Mouse (Mus musculus) liver, adult 2 months (tissue): ENCODE measurements around the gene Hist1h2ak. TPM values are rescaled to one million over a fixed set of nuclear protein-coding genes. Genes with fewer than 3 reads are reported as not detected.

ENCODE experiments used
- DNase-seq: peaks from one replicate; pipeline ENCODE4 v3.0.0-alpha.2; 2011; ENCODE audit warnings: low read depth, low spot score; ENCODE audit errors: extremely low read depth
- H3K27ac ChIP-seq: fragments of 200-500 bp; replicated peaks from 2 replicates; pipeline ENCODE4 v1.5.1; 2012; ENCODE audit warnings: low read depth, mild to moderate bottlenecking, control low read depth, inconsistent platforms, low read length; ENCODE audit not compliant: insufficient read depth
- H3K27me3 ChIP-seq: fragments of 200-500 bp; 2 replicates; pipeline ENCODE4 v1.6.1; 2012; ENCODE audit warnings: mild to moderate bottlenecking, moderate library complexity, low read length, inconsistent platforms; ENCODE audit not compliant: control insufficient read depth, insufficient read depth
- H3K36me3 ChIP-seq: fragments of 200-500 bp; 2 replicates; pipeline ENCODE4 v1.6.1; 2012; ENCODE audit warnings: low read length, inconsistent platforms; ENCODE audit not compliant: control insufficient read depth, insufficient read depth
- H3K4me1 ChIP-seq: fragments of 200-500 bp; 2 replicates; pipeline ENCODE4 v1.6.1; 2011; ENCODE audit warnings: low read length; ENCODE audit not compliant: control insufficient read depth, insufficient read depth
- H3K4me3 ChIP-seq: fragments of 200-500 bp; 2 replicates; pipeline ENCODE4 v1.5.1; 2011; ENCODE audit warnings: low read depth, mild to moderate bottlenecking, control low read depth, low read length, moderate library complexity; ENCODE audit not compliant: insufficient read depth
- H3K79me2 ChIP-seq: fragments of 200-500 bp; 2 replicates; pipeline ENCODE4 v1.6.1; 2012; ENCODE audit warnings: inconsistent platforms, mild to moderate bottlenecking, low read length, moderate library complexity; ENCODE audit not compliant: control insufficient read depth, insufficient read depth
- H3K9ac ChIP-seq: fragments of 200-500 bp; 2 replicates; pipeline ENCODE4 v1.6.1; 2012; ENCODE audit warnings: low read depth, mild to moderate bottlenecking, control low read depth, inconsistent platforms, low read length
- CTCF ChIP-seq: fragments of 200-500 bp; IDR thresholded peaks from 2 replicates; pipeline ENCODE4 v1.5.1; 2011; ENCODE audit warnings: low read depth, low read length, control low read depth
- POLR2A ChIP-seq: fragments of 200-500 bp; IDR thresholded peaks from 2 replicates; pipeline ENCODE4 v1.6.1; 2011; ENCODE audit warnings: low read length, control low read depth; ENCODE audit not compliant: insufficient read depth; ENCODE audit errors: extremely low read depth
- WGBS: fragments of 180-500 bp; shearing (Covaris S2); methylation state at CpG from one replicate; pipeline ENCODE4 v1.1.7; 2018; 5-methylcytosine and 5-hydroxymethylcytosine counted together
- polyA plus RNA-seq: library from polyadenylated mRNA; depleted of rRNA; stranded (reverse); fragments of >200 nt; gene quantifications from 2 replicates; pipeline ENCODE4 v1.2.3, GENCODE M21; 2012; rRNA removed
- total RNA-seq: library from RNA; depleted of rRNA; stranded (reverse); fragments of >200 nt; gene quantifications from 2 replicates; pipeline ENCODE4 v1.2.3, GENCODE M21; 2014; rRNA removed

The Hist1h2ak gene
- total and polyA plus RNA-seq, 2 experiments, result 3.3 TPM; not detected in 1

DNA sequence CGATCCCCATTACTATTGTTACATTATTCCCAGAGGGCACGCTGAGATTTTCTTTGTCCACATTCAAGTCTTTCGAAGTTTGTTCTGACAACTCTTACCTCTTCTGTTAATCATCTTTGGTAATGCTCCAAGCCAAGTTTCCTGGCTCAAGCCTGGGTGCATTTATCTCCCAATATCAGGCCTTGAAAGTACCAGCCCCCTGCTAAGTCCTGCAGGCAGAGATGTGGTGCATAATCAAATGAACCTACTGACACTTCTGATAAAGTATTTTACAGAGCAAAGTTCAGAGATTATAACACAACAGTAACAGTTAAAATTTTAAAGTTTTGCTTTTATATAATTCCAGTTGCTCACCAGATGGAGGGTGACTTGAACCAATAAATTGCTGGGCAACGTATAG lies 41.9 kb downstream of the Hist1h2ak start:
- Histone ChIP-seq H3K27ac (no peak overlapping the region), H3K4me1 (peaks cover 5% of the 10 kb centered on the region; the same call in 1 of the 2 replicates), H3K36me3 (no peaks in the 10 kb centered on the region), H3K27me3 (no peaks in the 10 kb centered on the region), H3K79me2 (no peaks in the 10 kb centered on the region), H3K4me3 (no peak overlapping the region), H3K9ac (no peak overlapping the region)
- WGBS, result 41% methylated on average over 4 of the region's 4 CpGs
- DNase-seq, result no peak
- no peak for TF ChIP-seq CTCF
- no peak for TF ChIP-seq POLR2A

DNA sequence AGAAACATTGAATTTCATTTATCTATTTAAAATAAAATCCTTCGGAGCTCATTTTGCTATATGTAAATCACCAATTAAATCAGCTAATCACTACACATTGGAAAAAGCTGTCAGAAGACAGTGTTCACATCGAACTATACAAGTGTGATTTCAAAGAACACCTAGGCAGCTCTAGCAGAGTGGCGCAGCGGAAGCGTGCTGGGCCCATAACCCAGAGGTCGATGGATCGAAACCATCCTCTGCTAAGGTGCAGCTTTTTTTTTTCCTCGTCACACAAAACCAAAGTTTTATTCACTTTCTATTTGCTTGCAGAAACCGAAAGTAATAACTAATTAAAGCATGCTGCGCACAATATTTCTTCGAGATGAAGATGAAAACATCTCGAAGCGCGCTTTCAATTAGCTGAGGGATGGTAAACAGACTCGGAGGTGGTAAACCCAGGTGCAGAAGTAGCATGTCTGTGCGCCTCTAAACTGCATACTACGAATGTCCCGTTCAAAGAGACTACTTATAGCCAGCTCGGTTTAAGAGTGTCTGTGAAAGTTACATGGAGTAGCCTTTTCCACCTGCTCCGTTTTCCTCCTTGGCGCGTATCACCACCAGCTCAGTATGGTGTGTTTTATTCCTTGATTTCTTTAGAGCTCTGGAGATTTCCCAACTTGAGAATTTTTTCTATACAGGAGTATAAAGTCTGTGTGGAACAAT lies 42.7 kb downstream of the Hist1h2ak start:
- Histone ChIP-seq H3K27me3 (no peaks in the 10 kb centered on the region), H3K9ac (peak overlapping the region; percentile 73), H3K79me2 (no peaks in the 10 kb centered on the region), H3K4me1 (peaks cover 5% of the 10 kb centered on the region; the same call in 1 of the 2 replicates), H3K27ac (peak overlapping the region; percentile 22), H3K36me3 (no peaks in the 10 kb centered on the region), H3K4me3 (peak overlapping the region; percentile 56)
- no peak for TF ChIP-seq POLR2A
- TF ChIP-seq CTCF, result 0 out of 2 replicates have a peak, but pooled peaks have one; percentile 6
- 4% methylated on average over 22 of the region's 22 CpGs for WGBS
- DNase-seq, result peak; percentile 70

DNA sequence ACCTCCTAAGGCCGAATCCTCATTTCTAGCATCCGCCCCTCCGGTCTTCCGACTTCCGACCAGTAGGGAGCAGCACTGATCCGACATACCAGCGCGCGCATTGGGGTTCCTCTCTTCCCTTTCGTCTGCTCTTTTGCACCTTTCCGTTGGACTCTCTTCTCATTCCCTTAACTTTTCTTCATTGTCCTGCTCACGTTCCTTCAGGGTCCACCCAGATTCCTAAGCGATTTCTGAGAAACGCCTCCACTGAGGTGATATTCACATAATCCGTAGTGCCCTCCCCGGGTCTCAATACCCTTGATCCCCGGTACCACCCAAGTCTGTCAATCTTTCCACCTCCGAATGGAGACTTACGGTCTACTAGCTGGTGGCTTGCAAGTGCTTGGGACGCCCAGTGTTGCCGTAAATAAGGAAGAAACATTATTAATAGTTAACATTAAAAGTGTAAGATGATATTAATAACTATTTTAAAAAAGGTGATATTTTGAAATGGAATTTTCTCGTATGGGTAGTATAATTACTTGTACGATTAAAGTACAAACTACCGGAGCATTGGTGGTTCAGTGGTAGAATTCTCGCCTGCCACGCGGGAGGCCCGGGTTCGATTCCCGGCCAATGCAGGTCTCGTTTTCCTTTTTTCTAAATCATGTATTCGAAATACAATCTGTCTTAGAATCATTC lies 43.5 kb downstream of the Hist1h2ak start:
- peak overlapping the region; percentile 66 for H3K4me3 ChIP-seq
- peak overlapping the region; percentile 58 for H3K27ac ChIP-seq
- peaks cover under 1% of the 10 kb centered on the region; the same call in 1 of the 2 replicates for H3K4me1 ChIP-seq
- peak; percentile 72 for DNase-seq
- TF ChIP-seq CTCF, result peak; percentile 87
- no peak for TF ChIP-seq POLR2A
- H3K36me3 ChIP-seq, result no peaks in the 10 kb centered on the region
- peak overlapping the region; percentile 66 for H3K9ac ChIP-seq
- WGBS, result under 1% methylated on average over 32 of the region's 32 CpGs
- H3K79me2 ChIP-seq, result no peaks in the 10 kb centered on the region
- H3K27me3 ChIP-seq, result no peaks in the 10 kb centered on the region; the same call in 1 of the 2 replicates

DNA sequence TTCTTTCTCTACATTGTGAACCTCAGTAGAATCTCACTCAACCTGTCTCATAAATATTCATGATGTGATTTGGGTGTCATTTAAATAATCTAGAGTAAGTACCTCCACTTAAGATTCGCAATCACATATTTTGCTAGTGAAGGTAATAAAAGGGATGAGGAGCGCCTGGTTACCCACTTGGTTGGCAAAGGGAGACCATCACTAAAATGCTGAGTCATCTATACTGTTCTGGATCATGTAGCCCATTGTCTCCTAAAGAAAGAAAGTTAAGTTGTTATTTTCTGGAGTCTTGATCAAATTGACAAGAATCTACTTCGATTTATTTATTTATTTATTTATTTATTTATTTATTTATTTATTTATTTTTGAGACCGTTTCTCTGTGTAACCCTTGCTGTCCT lies 47.0 kb downstream of the Hist1h2ak start:
- no peak for TF ChIP-seq POLR2A
- TF ChIP-seq CTCF, result no peak
- H3K4me1 ChIP-seq, result no peaks in the 10 kb centered on the region
- WGBS, result 67% methylated on average over 4 of the region's 4 CpGs
- H3K27ac ChIP-seq, result no peak overlapping the region
- DNase-seq, result no peak
- no peaks in the 10 kb centered on the region for H3K36me3 ChIP-seq
- no peak overlapping the region for H3K4me3 ChIP-seq
- H3K79me2 ChIP-seq, result no peaks in the 10 kb centered on the region
- H3K9ac ChIP-seq, result no peak overlapping the region
- H3K27me3 ChIP-seq, result no peaks in the 10 kb centered on the region; the same call in 1 of the 2 replicates

Other genes starting within 250 kb of the Hist1h2ak start
- gene Zkscan8, start 222.7 kb downstream of the Hist1h2ak start, total RNA-seq, result 4.7 and 5.3 TPM in 2 replicates
- gene Zkscan8, start 222.7 kb downstream of the Hist1h2ak start, polyA plus RNA-seq, result 1.5 and 1.7 TPM in 2 replicates
- not detected in 2 replicates for gene Olfr1366, start 211.0 kb downstream of the Hist1h2ak start, total RNA-seq
- gene Olfr1366, start 211.0 kb downstream of the Hist1h2ak start, polyA plus RNA-seq, result not detected in 2 replicates
- not detected in 2 replicates for gene Olfr1535, start 193.9 kb downstream of the Hist1h2ak start, total RNA-seq
- not detected in 2 replicates for gene Olfr1535, start 193.9 kb downstream of the Hist1h2ak start, polyA plus RNA-seq
- not detected in 2 replicates for gene Olfr1364, start 172.1 kb downstream of the Hist1h2ak start, total RNA-seq
- gene Olfr1364, start 172.1 kb downstream of the Hist1h2ak start, polyA plus RNA-seq, result not detected in 2 replicates
- not detected in 2 replicates for gene Olfr1362, start 139.8 kb downstream of the Hist1h2ak start, total RNA-seq
- gene Olfr1362, start 139.8 kb downstream of the Hist1h2ak start, polyA plus RNA-seq, result not detected in 2 replicates
- gene Olfr11, start 111.3 kb downstream of the Hist1h2ak start, total RNA-seq, result not detected in 2 replicates
- gene Olfr11, start 111.3 kb downstream of the Hist1h2ak start, polyA plus RNA-seq, result not detected in 2 replicates
- not detected in 2 replicates for gene Olfr1361, start 90.4 kb downstream of the Hist1h2ak start, total RNA-seq
- not detected in 2 replicates for gene Olfr1361, start 90.4 kb downstream of the Hist1h2ak start, polyA plus RNA-seq
- not detected in 2 replicates for gene Olfr1360, start 76.4 kb downstream of the Hist1h2ak start, total RNA-seq
- gene Olfr1360, start 76.4 kb downstream of the Hist1h2ak start, polyA plus RNA-seq, result not detected in 2 replicates
- gene Olfr1359, start 55.7 kb downstream of the Hist1h2ak start, total RNA-seq, result not detected in 2 replicates
- gene Olfr1359, start 55.7 kb downstream of the Hist1h2ak start, polyA plus RNA-seq, result not detected in 2 replicates
- 1.4 and 1.5 TPM in 2 replicates for gene Hist1h2bl, start 37.7 kb downstream of the Hist1h2ak start, total RNA-seq
- 0.90 TPM in 1 of 2 replicates, not detected in the other for gene Hist1h2bl, start 37.7 kb downstream of the Hist1h2ak start, polyA plus RNA-seq
- 8.9 and 10.2 TPM in 2 replicates for gene Hist1h2ai, start 37.4 kb downstream of the Hist1h2ak start, total RNA-seq
- 0.64 and 1.6 TPM in 2 replicates for gene Hist1h2ai, start 37.4 kb downstream of the Hist1h2ak start, polyA plus RNA-seq
- gene Hist1h3h, start 36.2 kb downstream of the Hist1h2ak start, total RNA-seq, result 24.2 and 48.6 TPM in 2 replicates
- gene Hist1h3h, start 36.2 kb downstream of the Hist1h2ak start, polyA plus RNA-seq, result 1.8 TPM in 1 of 2 replicates, not detected in the other
- 2.8 and 7.2 TPM in 2 replicates for gene Hist1h2bm, start 31.8 kb downstream of the Hist1h2ak start, total RNA-seq
- gene Hist1h2bm, start 31.8 kb downstream of the Hist1h2ak start, polyA plus RNA-seq, result not detected in 2 replicates
- 21.5 and 24.9 TPM in 2 replicates for gene Hist1h4j, start 18.8 kb downstream of the Hist1h2ak start, total RNA-seq
- 0.31 and 1.1 TPM in 2 replicates for gene Hist1h4j, start 18.8 kb downstream of the Hist1h2ak start, polyA plus RNA-seq
- 41.2 and 45.6 TPM in 2 replicates for gene Hist1h4k, start 3.3 kb downstream of the Hist1h2ak start, total RNA-seq
- 3.6 and 8.6 TPM in 2 replicates for gene Hist1h4k, start 3.3 kb downstream of the Hist1h2ak start, polyA plus RNA-seq
- 4.6 and 10.8 TPM in 2 replicates for gene Hist1h2bn, start 296 bp upstream of the Hist1h2ak start, total RNA-seq
- not detected in 2 replicates for gene Hist1h2bn, start 296 bp upstream of the Hist1h2ak start, polyA plus RNA-seq
- gene Hist1h1b, start 26.8 kb upstream of the Hist1h2ak start, total RNA-seq, result 3.5 and 4.5 TPM in 2 replicates
- gene Hist1h1b, start 26.8 kb upstream of the Hist1h2ak start, polyA plus RNA-seq, result 0.35 TPM in 1 of 2 replicates, not detected in the other
- gene Hist1h3i, start 29.5 kb upstream of the Hist1h2ak start, total RNA-seq, result 26.6 and 38.0 TPM in 2 replicates
- gene Hist1h3i, start 29.5 kb upstream of the Hist1h2ak start, polyA plus RNA-seq, result 4.1 and 5.4 TPM in 2 replicates
- gene Hist1h2an, start 33.4 kb upstream of the Hist1h2ak start, total RNA-seq, result 7.3 and 8.7 TPM in 2 replicates
- gene Hist1h2an, start 33.4 kb upstream of the Hist1h2ak start, polyA plus RNA-seq, result not detected in 2 replicates
- 0.40 and 0.74 TPM in 2 replicates for gene Hist1h2bp, start 33.6 kb upstream of the Hist1h2ak start, total RNA-seq
- gene Hist1h2bp, start 33.6 kb upstream of the Hist1h2ak start, polyA plus RNA-seq, result not detected in 2 replicates
- gene Hist1h2bq, start 56.4 kb upstream of the Hist1h2ak start, total RNA-seq, result 2.1 and 4.9 TPM in 2 replicates
- 1.2 and 11.7 TPM in 2 replicates for gene Hist1h2bq, start 56.4 kb upstream of the Hist1h2ak start, polyA plus RNA-seq
- gene Hist1h2ao, start 56.6 kb upstream of the Hist1h2ak start, total RNA-seq, result 0.55 TPM in 1 of 2 replicates, not detected in the other
- gene Hist1h2ao, start 56.6 kb upstream of the Hist1h2ak start, polyA plus RNA-seq, result not detected in 2 replicates
- gene Hist1h4m, start 57.9 kb upstream of the Hist1h2ak start, total RNA-seq, result 0.60 and 0.74 TPM in 2 replicates
- not detected in 2 replicates for gene Hist1h4m, start 57.9 kb upstream of the Hist1h2ak start, polyA plus RNA-seq
- gene Hist1h4n, start 78.4 kb upstream of the Hist1h2ak start, total RNA-seq, result 336 and 466 TPM in 2 replicates
- 4.5 and 8.5 TPM in 2 replicates for gene Hist1h4n, start 78.4 kb upstream of the Hist1h2ak start, polyA plus RNA-seq
- gene Hist1h2ap, start 79.7 kb upstream of the Hist1h2ak start, total RNA-seq, result 37.4 and 51.8 TPM in 2 replicates
- gene Hist1h2ap, start 79.7 kb upstream of the Hist1h2ak start, polyA plus RNA-seq, result 6.3 and 14.0 TPM in 2 replicates
- 0.65 and 1.3 TPM in 2 replicates for gene Hist1h2br, start 79.9 kb upstream of the Hist1h2ak start, total RNA-seq
- 1.0 and 11.9 TPM in 2 replicates for gene Hist1h2br, start 79.9 kb upstream of the Hist1h2ak start, polyA plus RNA-seq
- 0.18 and 0.60 TPM in 2 replicates for gene Zfp184, start 191.3 kb upstream of the Hist1h2ak start, total RNA-seq
- 0.07 and 0.11 TPM in 2 replicates for gene Zfp184, start 191.3 kb upstream of the Hist1h2ak start, polyA plus RNA-seq
- gene Pom121l2, start 227.4 kb upstream of the Hist1h2ak start, total RNA-seq, result not detected in 2 replicates
- gene Pom121l2, start 227.4 kb upstream of the Hist1h2ak start, polyA plus RNA-seq, result not detected in 2 replicates